Mouse (Mus musculus) liver, embryonic 13.5 days (tissue): ENCODE data around the gene Ppib. TPM values are rescaled to one million over a fixed set of nuclear protein-coding genes. Genes with fewer than 3 reads are reported as not detected.

Experiments used
- ATAC-seq: fragments of 200-750 bp; cut with Nextera tagmentation; 2 replicates; pipeline ENCODE4 v1.8.0; 2017; ENCODE audit warnings: low read depth, mild to moderate bottlenecking, moderate number of reproducible peaks, moderate library complexity
- DNase-seq: peaks from one replicate; pipeline ENCODE4 v3.0.0; 2022
- H3K27ac ChIP-seq: fragments of 300-500 bp; sonication (generic); 2 replicates; pipeline ENCODE4 v1.5.1; 2015; ENCODE audit warnings: moderate library complexity, mild to moderate bottlenecking, inconsistent platforms
- H3K27me3 ChIP-seq: fragments of 300-500 bp; sonication (generic); 2 replicates; pipeline ENCODE4 v1.6.1; 2015; ENCODE audit warnings: mild to moderate bottlenecking, inconsistent platforms
- H3K36me3 ChIP-seq: fragments of 300-500 bp; sonication (generic); 2 replicates; pipeline ENCODE4 v1.6.1; 2015; ENCODE audit warnings: mild to moderate bottlenecking, inconsistent platforms
- H3K4me1 ChIP-seq: fragments of 300-500 bp; sonication (generic); replicated peaks from 2 replicates; pipeline ENCODE4 v1.6.1; 2015; ENCODE audit warnings: inconsistent platforms
- H3K4me2 ChIP-seq: fragments of 300-500 bp; sonication (generic); 2 replicates; pipeline ENCODE4 v1.6.1; 2015; ENCODE audit warnings: inconsistent platforms, mild to moderate bottlenecking, moderate library complexity
- H3K4me3 ChIP-seq: fragments of 300-500 bp; sonication (generic); replicated peaks from 2 replicates; pipeline ENCODE4 v1.5.1; 2015; ENCODE audit warnings: mild to moderate bottlenecking, inconsistent platforms
- H3K9ac ChIP-seq: fragments of 300-500 bp; sonication (generic); 2 replicates; pipeline ENCODE4 v1.6.1; 2015; ENCODE audit warnings: mild to moderate bottlenecking, inconsistent platforms
- H3K9me3 ChIP-seq: fragments of 300-500 bp; sonication (generic); replicated peaks from 2 replicates; pipeline ENCODE4 v1.6.1; 2016; ENCODE audit warnings: inconsistent platforms
- WGBS: fragments of 180-500 bp; shearing (Covaris S2); methylation state at CpG from one replicate; pipeline ENCODE4 v1.1.7; 2015; ENCODE audit not compliant: insufficient replicate concordance; 5-methylcytosine and 5-hydroxymethylcytosine counted together
- polyA plus RNA-seq: library from polyadenylated mRNA; unstranded; fragments of >200 nt; fragmentation: Nextera tagmentation; extraction: Ambion mirVana; gene quantifications from 2 replicates; pipeline ENCODE4 v1.2.1, GENCODE M21; 2015

The Ppib gene
- polyA plus RNA-seq, 1 experiment from 2014 or later: 380 TPM

GRCm38 (mm10) chr9:66101577-66101976 lies 41.6 kb downstream of the Ppib start:
- Histone ChIP-seq H3K9ac (no peak overlapping the region), H3K4me1 (peaks cover 23% of the 10 kb centered on the region), H3K36me3 (peaks cover 87% of the 10 kb centered on the region), H3K27me3 (no peaks in the 10 kb centered on the region), H3K4me2 (no peak overlapping the region), H3K27ac (no peak overlapping the region), H3K4me3 (no peak overlapping the region), H3K9me3 (no peaks in the 10 kb centered on the region)
- 86% methylated on average over 8 of the region's 8 CpGs for WGBS
- DNase-seq (no peak), ATAC-seq (no peak)

GRCm38 (mm10) chr9:66102668-66103067 lies 42.6 kb downstream of the Ppib start:
- whole genome bisulfite sequencing: 84% methylated on average over 6 of the region's 6 CpGs
- Histone ChIP-seq H3K4me3 (no peak overlapping the region), H3K4me1 (peaks cover 23% of the 10 kb centered on the region), H3K36me3 (peaks cover 86% of the 10 kb centered on the region), H3K9me3 (no peaks in the 10 kb centered on the region), H3K9ac (no peak overlapping the region), H3K27ac (no peak overlapping the region), H3K27me3 (no peaks in the 10 kb centered on the region), H3K4me2 (no peak overlapping the region)
- DNase-seq (no peak), ATAC-seq (no peak)

GRCm38 (mm10) chr9:66104601-66105000 lies 44.6 kb downstream of the Ppib start:
- peaks cover 23% of the 10 kb centered on the region for H3K4me1 ChIP-seq
- 86% methylated on average over 4 of the region's 4 CpGs for WGBS
- DNase-seq (no peak), ATAC-seq (peak; percentile 68; the same call in 1 of the 2 replicates)
- H3K27me3 ChIP-seq: no peaks in the 10 kb centered on the region
- H3K4me3 ChIP-seq: no peak overlapping the region
- peak overlapping the region; percentile 65; the same call in 1 of the 2 replicates for H3K27ac ChIP-seq
- no peaks in the 10 kb centered on the region for H3K9me3 ChIP-seq
- no peak overlapping the region for H3K4me2 ChIP-seq
- H3K36me3 ChIP-seq: peaks cover 90% of the 10 kb centered on the region
- no peak overlapping the region for H3K9ac ChIP-seq

- H3K27me3 ChIP-seq: no peaks in the 10 kb centered on the region
- peak overlapping the region; percentile 65 for H3K27ac ChIP-seq
- ATAC-seq (no peak), DNase-seq (no peak)
- peaks cover 26% of the 10 kb centered on the region for H3K4me1 ChIP-seq
- H3K9me3 ChIP-seq: no peaks in the 10 kb centered on the region
- no peak overlapping the region for H3K9ac ChIP-seq
- peaks cover 86% of the 10 kb centered on the region for H3K36me3 ChIP-seq
- 91% methylated on average over 8 of the region's 8 CpGs for WGBS
- H3K4me2 ChIP-seq: no peak overlapping the region
- no peak overlapping the region for H3K4me3 ChIP-seq
Measured at GRCm38 (mm10) chr9:66105168-66105567, 45.1 kb downstream of the Ppib start.

- DNase-seq (no peak), ATAC-seq (no peak)
- Histone ChIP-seq H3K9me3 (no peaks in the 10 kb centered on the region), H3K4me3 (no peak overlapping the region), H3K4me1 (peaks cover 28% of the 10 kb centered on the region), H3K9ac (no peak overlapping the region), H3K27me3 (no peaks in the 10 kb centered on the region), H3K4me2 (no peak overlapping the region), H3K36me3 (peaks cover 65% of the 10 kb centered on the region), H3K27ac (no peak overlapping the region)
- WGBS: 95% methylated on average over 1 of the region's 1 CpGs
Measured at GRCm38 (mm10) chr9:66109574-66109973, 49.6 kb downstream of the Ppib start.

GRCm38 (mm10) chr9:66110126-66110525 lies 50.1 kb downstream of the Ppib start:
- peaks cover 65% of the 10 kb centered on the region for H3K36me3 ChIP-seq
- DNase-seq (no peak), ATAC-seq (no peak)
- H3K4me2 ChIP-seq: no peak overlapping the region
- no peaks in the 10 kb centered on the region for H3K27me3 ChIP-seq
- H3K9me3 ChIP-seq: no peaks in the 10 kb centered on the region
- H3K27ac ChIP-seq: peak overlapping the region; percentile 5; the same call in 1 of the 2 replicates
- H3K4me1 ChIP-seq: peaks cover 28% of the 10 kb centered on the region
- no peak overlapping the region for H3K9ac ChIP-seq
- no peak overlapping the region for H3K4me3 ChIP-seq
- 53% methylated on average over 8 of the region's 8 CpGs for WGBS

GRCm38 (mm10) chr9:66110611-66111379 lies 50.8 kb downstream of the Ppib start:
- Histone ChIP-seq H3K27me3 (no peaks in the 10 kb centered on the region), H3K36me3 (peaks cover 64% of the 10 kb centered on the region), H3K9me3 (no peaks in the 10 kb centered on the region), H3K4me2 (no peak overlapping the region), H3K27ac (peak overlapping the region; percentile 5; the same call in 1 of the 2 replicates), H3K4me1 (peaks cover 24% of the 10 kb centered on the region), H3K9ac (no peak overlapping the region), H3K4me3 (no peak overlapping the region)
- DNase-seq: no peak
- no peak for ATAC-seq
- WGBS: 77% methylated on average over 8 of the region's 8 CpGs

GRCm38 (mm10) chr9:66114341-66114740 lies 54.3 kb downstream of the Ppib start:
- Histone ChIP-seq H3K9ac (no peak overlapping the region), H3K4me2 (no peak overlapping the region), H3K4me1 (peaks cover 43% of the 10 kb centered on the region), H3K4me3 (no peak overlapping the region), H3K36me3 (peaks cover 49% of the 10 kb centered on the region), H3K27ac (no peak overlapping the region), H3K27me3 (no peaks in the 10 kb centered on the region), H3K9me3 (no peaks in the 10 kb centered on the region)
- ATAC-seq (no peak), DNase-seq (no peak)
- 47% methylated on average over 3 of the region's 3 CpGs for WGBS

Other genes with a start within 250 kb of the Ppib start
- 1.7 and 1.8 TPM in 2 replicates for gene Zfp609, start 232.7 kb upstream of the Ppib start, polyA plus RNA-seq
- 121 and 141 TPM in 2 replicates for gene Pclaf, start 170.0 kb upstream of the Ppib start, polyA plus RNA-seq
- gene Trip4, start 151.4 kb upstream of the Ppib start, polyA plus RNA-seq: 12.4 and 14.4 TPM in 2 replicates
- 3.6 and 4.2 TPM in 2 replicates for gene Csnk1g1, start 151.3 kb upstream of the Ppib start, polyA plus RNA-seq
- gene Snx22, start 9.5 kb downstream of the Ppib start, polyA plus RNA-seq: 29.2 and 31.4 TPM in 2 replicates
- gene Snx1, start 66.4 kb downstream of the Ppib start, polyA plus RNA-seq: 79.7 and 94.6 TPM in 2 replicates
- 196 and 222 TPM in 2 replicates for gene Ciao2a, start 66.4 kb downstream of the Ppib start, polyA plus RNA-seq
- 20.5 and 23.8 TPM in 2 replicates for gene Dapk2, start 98.0 kb downstream of the Ppib start, polyA plus RNA-seq